Mouse (Mus musculus): ENCODE measurements around the gene 4932415D10Rik. TPM values are rescaled to one million over a fixed set of nuclear protein-coding genes. Genes with fewer than 3 reads are reported as not detected.

Gene 4932415D10Rik
- polyA plus RNA-seq (2016; fragmentation: Nextera tagmentation; extraction: Ambion mirVana) = not detected in 2 replicates

DNA sequence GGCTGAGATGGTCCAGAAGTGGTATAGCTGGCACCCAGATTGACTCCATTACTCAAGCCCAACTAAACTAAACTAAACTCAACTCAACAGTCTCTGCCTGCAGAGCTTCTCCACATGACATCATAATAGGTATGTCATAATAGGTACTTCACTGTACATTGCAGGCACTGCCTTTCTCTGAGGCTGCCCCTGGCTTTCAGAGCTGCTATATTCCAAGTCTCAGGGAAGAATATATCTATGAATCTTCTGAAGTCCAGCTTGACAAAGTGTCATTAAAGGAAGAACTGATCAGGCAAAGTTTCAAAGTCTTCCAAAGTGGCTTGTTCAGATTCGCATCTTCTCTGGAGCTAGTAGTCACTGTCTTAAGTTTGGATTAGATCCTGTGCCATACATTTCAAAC is at the start of gene 4932415D10Rik:
TSS of gene 4932415D10Rik (minus strand) at position 101 of the 400 bp plus-strand sequence.
- Histone ChIP-seq H3K4me1 (replicated peaks) (no peaks in the 10 kb centered on the region), H3K9me3 (peaks cover 10% of the 10 kb centered on the region; the same call in 1 of the 2 replicates), H3K27ac (no peak within 1 kb of the TSS), H3K27me3 (no peaks in the 10 kb centered on the region), H3K4me3 (replicated peaks) (no peak within 1 kb of the TSS), H3K9ac (replicated peaks) (no peak within 1 kb of the TSS), H3K4me2 (no peak within 1 kb of the TSS), H3K36me3 (no peaks in the 10 kb centered on the region)
- WGBS = 88% methylated on average over 1 of the region's 1 CpGs
- ATAC-seq (ENCODE audit: insufficient number of reproducible peaks, insufficient read depth, low FRiP score, low TSS enrichment, low read depth) = no peak

DNA sequence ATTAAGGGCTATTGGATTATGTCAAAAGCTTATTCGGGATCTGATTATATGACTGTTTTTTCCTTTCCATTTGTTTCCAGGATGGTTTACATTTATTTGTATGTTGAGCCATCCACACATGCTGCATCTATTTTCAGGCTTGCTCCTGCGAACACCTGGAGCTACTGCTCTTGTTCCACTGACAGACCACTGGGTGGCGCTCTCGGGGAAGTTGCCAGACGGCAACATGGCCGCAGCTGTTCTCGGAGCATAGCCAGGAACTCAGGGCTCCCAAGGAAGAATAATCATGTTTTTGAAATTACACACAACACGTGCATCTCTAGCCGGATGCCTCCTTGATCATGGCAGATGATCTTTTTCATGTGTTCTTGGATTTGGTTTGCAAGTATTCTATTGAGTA is 45.5 kb upstream of the 4932415D10Rik start:
- no peaks in the 10 kb centered on the region for H3K27me3 ChIP-seq
- peaks cover 22% of the 10 kb centered on the region for H3K36me3 ChIP-seq
- no peak overlapping the region for H3K4me3 ChIP-seq (replicated peaks)
- ATAC-seq (ENCODE audit: insufficient number of reproducible peaks, insufficient read depth, low FRiP score, low TSS enrichment, low read depth) = no peak
- H3K9ac ChIP-seq (replicated peaks) = no peak overlapping the region
- 86% methylated on average over 9 of the region's 9 CpGs for WGBS
- H3K27ac ChIP-seq = no peak overlapping the region
- no peak overlapping the region for H3K4me2 ChIP-seq
- H3K4me1 ChIP-seq (replicated peaks) = no peaks in the 10 kb centered on the region
- H3K9me3 ChIP-seq = peaks cover 39% of the 10 kb centered on the region

DNA sequence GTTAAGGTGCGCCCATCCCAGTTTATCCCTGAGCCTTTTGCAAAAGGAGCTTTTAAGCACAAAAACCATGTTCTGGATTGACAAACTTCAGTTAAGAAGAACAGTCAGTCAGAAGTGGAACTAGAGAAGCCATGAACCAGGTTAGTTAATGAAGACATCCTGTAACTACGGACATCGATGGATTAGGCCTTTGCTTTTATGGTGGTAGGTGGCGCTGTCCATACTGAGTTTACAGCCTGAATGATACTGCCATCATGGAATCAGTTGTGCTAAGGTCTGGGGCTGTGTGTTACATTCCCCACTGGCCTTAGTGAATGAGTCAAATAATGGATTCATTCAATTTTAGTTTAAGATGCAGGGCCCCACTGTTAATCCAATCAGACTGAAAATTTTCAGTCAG is 39.0 kb upstream of the 4932415D10Rik start:
- Histone ChIP-seq H3K9me3 (peaks cover 15% of the 10 kb centered on the region), H3K27ac (no peak overlapping the region), H3K36me3 (no peaks in the 10 kb centered on the region), H3K4me1 (replicated peaks) (no peaks in the 10 kb centered on the region), H3K27me3 (no peaks in the 10 kb centered on the region), H3K4me3 (replicated peaks) (no peak overlapping the region), H3K9ac (replicated peaks) (no peak overlapping the region), H3K4me2 (no peak overlapping the region)
- no peak for ATAC-seq (ENCODE audit: insufficient number of reproducible peaks, insufficient read depth, low FRiP score, low TSS enrichment, low read depth)
- WGBS = 95% methylated on average over 4 of the region's 4 CpGs

DNA sequence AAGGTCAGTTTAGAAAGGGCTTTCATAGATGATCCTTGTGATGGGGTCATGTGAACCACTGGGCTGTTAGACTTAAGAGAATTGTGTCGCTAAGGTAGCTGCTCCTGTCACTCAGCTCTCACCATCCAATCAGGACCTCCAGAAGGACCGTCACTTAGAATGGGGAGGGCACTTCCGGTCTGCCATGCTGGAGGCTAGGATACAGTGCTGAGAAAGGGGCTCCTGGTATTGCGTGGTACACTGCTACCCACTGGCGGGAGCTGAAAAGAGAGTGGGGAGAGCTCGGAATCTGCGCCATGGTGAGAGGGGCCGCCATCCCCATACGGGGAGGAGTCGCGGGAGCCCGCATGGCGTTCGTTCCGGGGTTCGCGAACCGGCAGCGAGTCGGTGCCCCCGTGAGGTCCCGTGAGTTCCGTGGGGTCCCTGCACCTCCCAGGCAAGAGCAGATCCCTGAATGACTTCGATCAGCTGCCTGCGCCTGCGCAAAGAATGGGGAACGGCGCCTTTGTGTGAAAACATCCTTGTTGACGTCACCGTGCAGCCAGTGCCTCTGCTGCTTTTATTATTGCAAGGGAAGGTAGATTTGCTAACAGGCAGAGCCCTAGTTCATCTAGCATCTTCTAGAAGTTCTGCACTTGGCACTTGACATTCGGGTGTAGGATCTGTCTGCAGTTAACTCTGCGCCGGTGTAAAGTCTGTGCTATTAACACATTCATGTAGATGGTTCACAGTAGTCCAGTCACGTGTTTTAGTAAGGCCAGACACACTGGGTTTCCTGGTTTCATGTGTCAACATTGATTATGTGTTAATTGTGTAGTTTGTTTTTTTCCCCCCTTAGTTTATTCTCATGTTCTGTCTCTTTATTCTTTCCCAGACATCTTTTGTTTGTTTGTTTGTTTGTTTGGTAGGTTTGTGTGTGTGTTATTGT is 38.0 kb upstream of the 4932415D10Rik start, which contains the start of gene Gm4924:
TSS of gene Gm4924 (plus strand) at position 173 of the 928 bp plus-strand sequence.
- no peaks in the 10 kb centered on the region for H3K36me3 ChIP-seq
- H3K4me3 ChIP-seq (replicated peaks) = peak within 1 kb of the TSS; percentile 61
- peak within 1 kb of the TSS; percentile 89 for H3K27ac ChIP-seq
- peaks cover 11% of the 10 kb centered on the region; the same call in 1 of the 2 replicates for H3K9me3 ChIP-seq
- peak; percentile 99 for ATAC-seq (ENCODE audit: insufficient number of reproducible peaks, insufficient read depth, low FRiP score, low TSS enrichment, low read depth)
- 6% methylated on average over 34 of the region's 34 CpGs for WGBS
- peak within 1 kb of the TSS; percentile 73 for H3K9ac ChIP-seq (replicated peaks)
- H3K4me2 ChIP-seq = peak within 1 kb of the TSS; percentile 55
- no peaks in the 10 kb centered on the region for H3K4me1 ChIP-seq (replicated peaks)
- H3K27me3 ChIP-seq = no peaks in the 10 kb centered on the region

DNA sequence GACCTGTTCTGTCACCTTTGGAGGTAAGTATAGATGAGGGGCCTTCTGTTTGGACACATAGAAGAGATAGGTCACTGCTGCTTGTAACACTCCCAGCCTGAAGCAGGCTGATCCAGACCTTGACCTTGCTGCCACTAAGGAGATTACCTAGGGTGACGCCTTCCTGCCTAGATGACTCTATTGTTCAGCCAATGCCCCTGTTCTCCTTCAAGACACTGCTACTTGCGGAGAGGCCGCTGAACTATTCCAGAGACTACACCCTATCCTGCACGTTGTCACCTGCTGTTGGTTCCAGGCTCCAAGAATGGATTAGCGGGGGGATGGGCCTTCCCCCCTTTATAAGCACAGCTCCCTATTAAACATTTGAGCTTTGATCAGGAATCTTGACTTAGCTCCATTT is 13.4 kb upstream of the 4932415D10Rik start:
- Histone ChIP-seq H3K4me2 (no peak overlapping the region), H3K4me1 (replicated peaks) (no peaks in the 10 kb centered on the region), H3K36me3 (no peaks in the 10 kb centered on the region), H3K4me3 (replicated peaks) (no peak overlapping the region), H3K27me3 (no peaks in the 10 kb centered on the region), H3K27ac (no peak overlapping the region), H3K9me3 (0 out of 2 replicates have a peak, but pooled peaks cover under 1% of the 10 kb centered on the region), H3K9ac (replicated peaks) (no peak overlapping the region)
- WGBS = 86% methylated on average over 5 of the region's 5 CpGs
- ATAC-seq (ENCODE audit: insufficient number of reproducible peaks, insufficient read depth, low FRiP score, low TSS enrichment, low read depth) = no peak

DNA sequence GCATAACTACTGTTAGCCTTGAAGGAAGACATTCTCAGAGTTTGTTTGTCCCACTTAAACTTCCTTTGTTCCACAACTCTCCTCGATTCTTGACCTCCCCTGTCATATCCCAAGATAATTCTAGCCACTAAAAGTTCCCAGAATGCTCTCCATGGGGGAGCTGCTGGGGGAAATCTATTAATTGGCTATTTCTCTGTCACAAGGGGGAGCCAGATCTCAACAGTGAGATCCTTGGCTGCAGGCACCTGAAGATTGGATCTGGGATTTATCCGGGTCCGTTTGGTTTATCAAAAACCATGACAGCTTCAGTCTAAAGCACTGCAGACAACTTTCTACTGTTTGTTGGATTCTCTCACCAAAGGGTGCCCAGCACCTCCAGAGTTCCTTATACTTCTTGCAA is 3.8 kb upstream of the 4932415D10Rik start:
- Histone ChIP-seq H3K4me2 (no peak overlapping the region), H3K4me1 (replicated peaks) (no peaks in the 10 kb centered on the region), H3K27me3 (no peaks in the 10 kb centered on the region), H3K9ac (replicated peaks) (no peak overlapping the region), H3K4me3 (replicated peaks) (no peak overlapping the region), H3K36me3 (no peaks in the 10 kb centered on the region), H3K27ac (no peak overlapping the region), H3K9me3 (peaks cover 13% of the 10 kb centered on the region; the same call in 1 of the 2 replicates)
- WGBS = 67% methylated on average over 3 of the region's 3 CpGs
- no peak for ATAC-seq (ENCODE audit: insufficient number of reproducible peaks, insufficient read depth, low FRiP score, low TSS enrichment, low read depth)

DNA sequence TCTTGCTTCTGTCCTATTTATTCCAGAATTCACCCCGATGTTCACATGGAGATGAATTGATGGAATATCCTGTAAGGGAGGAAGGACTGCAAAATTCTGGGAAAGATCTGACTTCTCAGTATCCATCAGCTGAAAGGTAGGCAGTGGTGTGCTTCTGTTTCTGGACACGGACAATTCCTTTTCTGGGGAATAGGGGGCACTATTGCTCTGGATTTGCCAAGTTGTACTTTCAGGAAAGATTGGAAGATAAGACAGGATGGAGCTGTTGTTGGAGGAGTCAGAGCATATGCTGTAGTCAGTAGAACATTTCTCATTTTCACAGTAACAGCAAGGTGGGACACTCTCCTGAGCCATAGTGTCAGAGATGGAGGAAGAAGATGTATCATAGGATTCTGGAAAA is 19.9 kb downstream of the 4932415D10Rik start:
- Histone ChIP-seq H3K9ac (replicated peaks) (no peak overlapping the region), H3K4me2 (no peak overlapping the region), H3K4me1 (replicated peaks) (no peaks in the 10 kb centered on the region), H3K9me3 (peaks cover 4% of the 10 kb centered on the region; the same call in 1 of the 2 replicates), H3K27ac (no peak overlapping the region), H3K27me3 (no peaks in the 10 kb centered on the region), H3K36me3 (no peaks in the 10 kb centered on the region), H3K4me3 (replicated peaks) (no peak overlapping the region)
- ATAC-seq (ENCODE audit: insufficient number of reproducible peaks, insufficient read depth, low FRiP score, low TSS enrichment, low read depth) = no peak
- 69% methylated on average over 2 of the region's 2 CpGs for WGBS

DNA sequence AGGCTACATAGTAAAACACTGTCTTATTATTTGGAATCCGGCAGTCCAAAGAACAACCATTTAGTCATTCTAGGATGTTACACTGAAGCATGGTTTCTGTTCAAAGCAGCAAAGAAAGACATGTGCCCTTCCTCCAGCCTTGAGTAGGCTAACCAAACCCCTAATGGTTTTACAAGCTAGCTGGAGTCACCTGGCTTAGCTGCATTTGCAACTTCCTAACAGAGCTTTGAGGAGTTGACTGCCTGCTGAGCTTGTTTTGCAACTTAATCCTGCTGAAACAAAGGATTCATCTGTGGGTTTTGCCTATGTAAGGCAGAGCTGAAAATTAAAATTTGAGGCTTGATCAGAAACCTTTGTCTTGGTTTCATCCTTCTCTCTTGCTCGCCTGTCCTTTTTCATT is 59.1 kb downstream of the 4932415D10Rik start:
- WGBS = 78% methylated on average over 2 of the region's 2 CpGs

DNA sequence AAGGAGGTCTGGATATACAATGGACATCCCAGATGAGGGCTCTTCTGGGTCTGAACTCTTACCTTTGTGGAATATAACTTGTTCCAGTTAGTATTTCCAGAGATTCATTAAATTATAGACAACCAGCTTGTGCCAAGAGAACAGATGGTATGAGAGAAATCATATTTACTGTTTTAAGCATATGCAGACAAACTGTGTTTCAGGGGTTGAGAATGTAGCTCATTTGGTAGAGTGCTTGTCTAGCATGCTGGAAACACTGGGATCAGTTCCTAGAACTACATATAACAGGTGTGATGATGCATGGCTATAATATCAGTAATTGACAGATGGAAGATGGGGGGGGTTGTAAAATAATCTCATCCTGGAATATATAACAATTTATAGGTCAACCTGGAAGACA is 71.4 kb downstream of the 4932415D10Rik start:
- no peaks in the 10 kb centered on the region for H3K36me3 ChIP-seq
- no peaks in the 10 kb centered on the region for H3K27me3 ChIP-seq
- H3K4me1 ChIP-seq (replicated peaks) = peaks cover 10% of the 10 kb centered on the region
- H3K4me3 ChIP-seq (replicated peaks) = no peak overlapping the region
- no peak for ATAC-seq (ENCODE audit: insufficient number of reproducible peaks, insufficient read depth, low FRiP score, low TSS enrichment, low read depth)
- no peaks in the 10 kb centered on the region for H3K9me3 ChIP-seq
- no peak overlapping the region for H3K27ac ChIP-seq
- no peak overlapping the region for H3K9ac ChIP-seq (replicated peaks)
- no peak overlapping the region for H3K4me2 ChIP-seq

More for the DNA sequence above, 59.1 kb downstream of the 4932415D10Rik start:
- H3K36me3 ChIP-seq = no peaks in the 10 kb centered on the region
- no peak overlapping the region for H3K9ac ChIP-seq (replicated peaks)
- ATAC-seq (ENCODE audit: insufficient number of reproducible peaks, insufficient read depth, low FRiP score, low TSS enrichment, low read depth) = no peak
- H3K4me2 ChIP-seq = no peak overlapping the region
- no peaks in the 10 kb centered on the region for H3K27me3 ChIP-seq
- no peak overlapping the region for H3K4me3 ChIP-seq (replicated peaks)
- H3K27ac ChIP-seq = no peak overlapping the region
- no peaks in the 10 kb centered on the region for H3K4me1 ChIP-seq (replicated peaks)
- peaks cover 10% of the 10 kb centered on the region; the same call in 1 of the 2 replicates for H3K9me3 ChIP-seq

DNA sequence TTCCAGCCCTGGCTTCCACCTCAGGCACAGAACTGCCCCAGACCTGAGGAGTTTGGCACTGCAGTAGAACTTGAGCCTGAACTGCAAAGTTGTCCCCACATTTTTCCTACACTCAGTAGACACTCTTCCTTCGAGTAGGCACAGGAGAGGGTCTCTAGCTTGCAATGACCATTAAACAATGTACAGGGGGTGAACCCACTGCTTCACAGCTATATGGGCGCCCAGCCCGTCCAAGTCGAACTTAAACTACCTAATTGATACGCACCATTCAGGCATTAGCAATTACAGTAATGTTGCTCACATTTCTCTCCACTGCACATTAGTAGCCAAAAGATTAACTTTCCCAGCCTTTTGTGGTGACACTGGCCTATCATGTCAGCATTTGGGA is 75.0 kb downstream of the 4932415D10Rik start:
- 78% methylated on average over 5 of the region's 5 CpGs for WGBS
- H3K4me1 ChIP-seq (replicated peaks) = peaks cover 14% of the 10 kb centered on the region
- peak overlapping the region; percentile 72 for H3K4me3 ChIP-seq (replicated peaks)
- peak overlapping the region; percentile 74 for H3K9ac ChIP-seq (replicated peaks)
- H3K4me2 ChIP-seq = peak overlapping the region; percentile 72
- no peaks in the 10 kb centered on the region for H3K27me3 ChIP-seq
- H3K36me3 ChIP-seq = peaks cover 12% of the 10 kb centered on the region
- peak overlapping the region; percentile 83; the same call in 1 of the 2 replicates for H3K27ac ChIP-seq
- no peak for ATAC-seq (ENCODE audit: insufficient number of reproducible peaks, insufficient read depth, low FRiP score, low TSS enrichment, low read depth)
- peaks cover 15% of the 10 kb centered on the region for H3K9me3 ChIP-seq

DNA sequence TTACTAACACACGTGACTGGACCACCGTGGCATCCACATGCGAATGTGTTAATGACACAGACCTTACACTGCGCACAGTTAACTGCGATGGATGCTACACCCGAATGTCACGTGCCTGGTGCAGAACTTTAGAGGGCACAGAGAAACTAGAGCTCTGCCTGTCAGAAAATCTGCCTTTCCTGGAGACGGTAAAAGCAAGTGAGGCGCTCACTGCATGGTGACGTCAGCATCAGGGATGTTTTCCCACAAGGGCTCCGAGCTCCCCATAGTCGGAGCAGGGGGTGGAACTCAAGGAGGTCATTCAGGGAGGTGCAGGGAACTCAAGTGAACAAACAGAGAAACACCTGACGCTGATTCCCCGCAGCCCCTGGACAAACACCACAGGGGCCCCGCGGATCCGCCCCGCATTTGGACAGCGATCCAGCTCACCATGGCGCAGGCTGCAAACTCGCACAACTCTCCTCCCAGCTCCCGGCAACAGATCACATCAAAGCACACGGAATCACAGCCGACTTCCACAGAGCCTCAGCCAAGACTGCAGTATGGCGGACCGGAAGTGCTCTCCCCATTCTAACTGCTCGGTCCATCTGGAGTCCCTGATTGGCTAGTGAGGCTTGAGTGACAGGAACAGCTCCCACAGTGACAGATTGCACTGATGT is 75.5 kb downstream of the 4932415D10Rik start, which contains the start of gene Zfp938:
TSS of gene Zfp938 (minus strand) at position 539 of the 659 bp plus-strand sequence.
- WGBS = 6% methylated on average over 27 of the region's 27 CpGs
- ATAC-seq (ENCODE audit: insufficient number of reproducible peaks, insufficient read depth, low FRiP score, low TSS enrichment, low read depth) = peak; percentile 99
- Histone ChIP-seq H3K4me1 (replicated peaks) (peaks cover 14% of the 10 kb centered on the region), H3K9me3 (peaks cover 20% of the 10 kb centered on the region), H3K9ac (replicated peaks) (peak within 1 kb of the TSS; percentile 74), H3K4me2 (peak within 1 kb of the TSS; percentile 72), H3K27me3 (no peaks in the 10 kb centered on the region), H3K4me3 (replicated peaks) (peak within 1 kb of the TSS; percentile 72), H3K36me3 (peaks cover 17% of the 10 kb centered on the region), H3K27ac (peak within 1 kb of the TSS; percentile 83)

Measured in limb, embryonic 12.5 days (tissue).